In genomic region chr11:80601040-80601864, GRCm38 (mm10) we compare ENCODE assay signal across 9 mouse cellular contexts.
DNase-seq lines count a peak whose midpoint lies in the region; ATAC-seq and TF ChIP-seq lines count a peak whose summit lies in the region.
"Had no signal": no experiment of that assay in that cellular context is flagged by ENCODE, and none has a peak within 500 bp of the region (broad histone marks: within the 10 kb centered on the region; RNA-seq: fewer than 3 reads in every experiment).

No protein-coding gene starts in this region.

- in situ Hi-C loops in CH12.LX (cut with MboI; ENCODE audit: low pct_ligation_motif_present, low pct_unique_long_range_greater_than_20kb, low sequenced_read_pairs): no loop called here

- 74% methylated on average over 20 of the region's 20 CpGs for whole genome bisulfite sequencing in hindbrain, embryonic 15.5 days
- WGBS in hindbrain, embryonic 10.5 days: 80% methylated on average over 20 of the region's 20 CpGs

- ATAC-seq in hindbrain, embryonic 15.5 days (ENCODE audit: low FRiP score, low read depth): no peak
- no peak for ATAC-seq in activated CD4-positive, CD25-positive, alpha-beta regulatory T cell, adult 4 months
- ATAC-seq: liver, postnatal 0 days had no signal

- H3K4me2 ChIP-seq in hindbrain, embryonic 15.5 days: no peak overlapping the region
- peak overlapping the region; percentile 9 for H3K4me2 ChIP-seq in CH12.LX (ENCODE audit: insufficient read depth, low read depth, poor library complexity, severe bottlenecking)

- peak in 1 of 2 experiments; percentile 17; a peak in 1 of 4 replicates for TF ChIP-seq CTCF in CH12.LX (conservative IDR thresholded peaks at IDR 0.05 in 1 of 2, IDR thresholded peaks at IDR 0.05 in 1 of 2; ENCODE audit: low read depth in 2 of 2, low read length in 2 of 2)

- H3K4me1 ChIP-seq in hindbrain, embryonic 15.5 days (replicated peaks): peaks cover 17% of the 10 kb centered on the region
- peaks cover 17% of the 10 kb centered on the region for H3K4me1 ChIP-seq in hindbrain, embryonic 10.5 days (replicated peaks)
- H3K4me1 ChIP-seq in CH12.LX (ENCODE audit: control insufficient read depth in 1 of 2, insufficient read depth in 2 of 2): peaks cover 7 to 22% of the 10 kb centered on the region in 2 experiments; a peak in 3 of 4 replicates

- no peak overlapping the region for H3K9ac ChIP-seq in hindbrain, embryonic 15.5 days
- peak overlapping the region; percentile 56 for H3K9ac ChIP-seq in CH12.LX (ENCODE audit: insufficient read depth, low read depth)
- H3K9ac ChIP-seq: liver, postnatal 0 days had no signal

- no peak; the same call in 1 of the 2 replicates for TF ChIP-seq POLR2A in CH12.LX (IDR thresholded peaks at IDR 0.05; ENCODE audit: low read depth, low read length)

- no peaks in the 10 kb centered on the region for H3K27me3 ChIP-seq in hindbrain, embryonic 15.5 days
- peaks cover 29% of the 10 kb centered on the region for H3K27me3 ChIP-seq in hindbrain, embryonic 10.5 days (ENCODE audit: insufficient read depth, poor library complexity, severe bottlenecking)
- no peaks in the 10 kb centered on the region for H3K27me3 ChIP-seq in CH12.LX (replicated peaks)

- no peaks in the 10 kb centered on the region for H3K36me3 ChIP-seq in hindbrain, embryonic 15.5 days
- H3K36me3 ChIP-seq in hindbrain, embryonic 10.5 days: no peaks in the 10 kb centered on the region
- peaks cover 0 to 8% of the 10 kb centered on the region in 2 experiments for H3K36me3 ChIP-seq in CH12.LX (replicated peaks in 1 of 2; ENCODE audit: control insufficient read depth in 1 of 2, insufficient read depth in 1 of 2, low read length in 1 of 2)
- H3K36me3 ChIP-seq: embryonic facial prominence, embryonic 10.5 days had no signal

- no peaks in the 10 kb centered on the region for H3K9me3 ChIP-seq in hindbrain, embryonic 15.5 days
- H3K9me3 ChIP-seq in hindbrain, embryonic 10.5 days: no peaks in the 10 kb centered on the region
- H3K9me3 ChIP-seq in CH12.LX (replicated peaks; ENCODE audit: low read length): no peaks in the 10 kb centered on the region
- H3K9me3 ChIP-seq: embryonic facial prominence, embryonic 10.5 days had no signal

- no peaks in the 10 kb centered on the region for H3K79me2 ChIP-seq in CH12.LX (replicated peaks; ENCODE audit: control insufficient read depth, extremely low read depth, insufficient read depth, poor library complexity, severe bottlenecking)

- no peak for TF ChIP-seq EP300 in CH12.LX (IDR thresholded peaks at IDR 0.05; ENCODE audit: low read length)

- H3K27ac ChIP-seq in hindbrain, embryonic 15.5 days (replicated peaks): peak overlapping the region; percentile 77
- H3K27ac ChIP-seq in hindbrain, embryonic 10.5 days: no peak overlapping the region
- H3K27ac ChIP-seq in CH12.LX (ENCODE audit: insufficient read depth, low read depth): no peak overlapping the region
- H3K27ac ChIP-seq: embryonic facial prominence, embryonic 10.5 days had no signal

- no peak for DNase-seq in hindbrain, embryonic 10.5 days (ENCODE audit: low spot score)
- no peak for DNase-seq in CH12.LX (ENCODE audit: extremely low read depth)
- DNase-seq in adrenal gland, postnatal 10 days: peak; percentile 13
- DNase-seq in lung, postnatal 25 days (ENCODE audit: low spot score): peak; percentile 9
- DNase-seq in embryo, embryonic 10 days (ENCODE audit: low spot score): no peak
- DNase-seq: liver, postnatal 0 days had no signal

- no peak overlapping the region for H3K4me3 ChIP-seq in hindbrain, embryonic 15.5 days
- H3K4me3 ChIP-seq in hindbrain, embryonic 10.5 days: no peak overlapping the region
- H3K4me3 ChIP-seq in CH12.LX (replicated peaks in 1 of 3; ENCODE audit: low read depth in 2 of 3, low read length in 2 of 3, poor library complexity in 1 of 3): peak overlapping the region in 1 of 3 experiments; percentile 12
- H3K4me3 ChIP-seq: embryonic facial prominence, embryonic 10.5 days had no signal

- dilution Hi-C loops in CH12.LX (cut with MboI; ENCODE audit: extremely low pct_ligation_motif_present, extremely low pct_unique_long_range_greater_than_20kb, low sequenced_read_pairs): no loop called here

- no peak for TF ChIP-seq RAD21 in CH12.LX (IDR thresholded peaks at IDR 0.05; ENCODE audit: low read depth, low read length)

TF ChIP-seq in CH12.LX, 34 proteins besides CTCF, POLR2A, EP300 and RAD21:
- TF ChIP-seq E2F4 (IDR thresholded peaks at IDR 0.05; ENCODE audit: insufficient replicate concordance, low read depth, low read length) (no peak), USF1 (IDR thresholded peaks at IDR 0.05; ENCODE audit: low read depth, low read length) (no peak), KAT2A (IDR thresholded peaks at IDR 0.05; ENCODE audit: insufficient replicate concordance, low read length) (no peak), CHD1 (IDR thresholded peaks at IDR 0.05; ENCODE audit: low read depth, low read length) (no peak), MYC (IDR thresholded peaks at IDR 0.05; ENCODE audit: low read depth, low read length) (peak; percentile 35; the same call in 1 of the 2 replicates), BHLHE40 (IDR thresholded peaks at IDR 0.05; ENCODE audit: low read depth, low read length) (no peak), NELFE (IDR thresholded peaks at IDR 0.05; ENCODE audit: low read depth, low read length) (no peak), MAZ (IDR thresholded peaks at IDR 0.05; ENCODE audit: low read depth, low read length) (no peak), ELF1 (IDR thresholded peaks at IDR 0.05; ENCODE audit: low read depth, low read length) (no peak), RCOR1 (conservative IDR thresholded peaks at IDR 0.05; ENCODE audit: low read depth, low read length) (no peak), MAFK (IDR thresholded peaks at IDR 0.05; ENCODE audit: insufficient replicate concordance, low read length) (peak; percentile 38; the same call in 1 of the 2 replicates), UBTF (IDR thresholded peaks at IDR 0.05; ENCODE audit: low read depth, low read length) (no peak), GABPA (IDR thresholded peaks at IDR 0.05; ENCODE audit: insufficient replicate concordance, low read depth, low read length) (no peak), MXI1 (IDR thresholded peaks at IDR 0.05; ENCODE audit: low read depth, low read length) (no peak), ETS1 (conservative IDR thresholded peaks at IDR 0.05; ENCODE audit: low read depth, low read length) (no peak), SMC3 (IDR thresholded peaks at IDR 0.05; ENCODE audit: low read depth, low read length) (0 out of 2 replicates have a peak, but pooled peaks have one; percentile 2), JUN (IDR thresholded peaks at IDR 0.05; ENCODE audit: insufficient read depth, low read depth, low read length) (no peak), ZNF384 (IDR thresholded peaks at IDR 0.05; ENCODE audit: low read depth, low read length) (no peak), TBP (conservative IDR thresholded peaks at IDR 0.05; ENCODE audit: low read depth, low read length) (no peak), MEF2A (IDR thresholded peaks at IDR 0.05; ENCODE audit: borderline replicate concordance, low read depth, low read length) (no peak), MAX (IDR thresholded peaks at IDR 0.05; ENCODE audit: low read length) (peak; percentile 51; the same call in 1 of the 2 replicates), POLR2AphosphoS2 (IDR thresholded peaks at IDR 0.05; ENCODE audit: low read depth, low read length) (no peak), ZKSCAN1 (IDR thresholded peaks at IDR 0.05; ENCODE audit: borderline replicate concordance, low read depth, low read length) (no peak), USF2 (conservative IDR thresholded peaks at IDR 0.05; ENCODE audit: low read depth, low read length) (no peak), CHD2 (IDR thresholded peaks at IDR 0.05; ENCODE audit: low read length) (no peak), JUND (conservative IDR thresholded peaks at IDR 0.05; ENCODE audit: low read depth, low read length) (no peak), IRF4 (IDR thresholded peaks at IDR 0.05; ENCODE audit: low read depth, low read length) (no peak), ZC3H11A (IDR thresholded peaks at IDR 0.05; ENCODE audit: low read depth, low read length) (no peak)

Comparison
In these comparisons a context has a peak if more than half of its experiments do, and no peak if none do; other contexts are left out.
1. DNase-seq: peak in adrenal gland, postnatal 10 days (single experiment) and lung, postnatal 25 days (single experiment); none in hindbrain, embryonic 10.5 days (single experiment), CH12.LX (single experiment) and embryo, embryonic 10 days (single experiment).